Mouse (Mus musculus) liver, embryonic 12.5 days (tissue): Measurements from ENCODE around the gene Top2a. TPM values are rescaled to one million over a fixed set of nuclear protein-coding genes. Genes with fewer than 3 reads are reported as not detected.

Experiments
- ATAC-seq: fragments of 200-750 bp; cut with Nextera tagmentation; 2 replicates; pipeline ENCODE4 v1.8.0; 2017; ENCODE audit warnings: moderate number of reproducible peaks, mild to moderate bottlenecking, moderate library complexity
- H3K27ac ChIP-seq: fragments of 300-500 bp; sonication (generic); 2 replicates; pipeline ENCODE4 v1.5.1; 2016; ENCODE audit warnings: mild to moderate bottlenecking
- H3K27me3 ChIP-seq: fragments of 300-500 bp; sonication (generic); replicated peaks from 2 replicates; pipeline ENCODE4 v1.6.1; 2016; ENCODE audit warnings: mild to moderate bottlenecking, moderate library complexity
- H3K36me3 ChIP-seq: fragments of 300-500 bp; sonication (generic); 2 replicates; pipeline ENCODE4 v1.6.1; 2016; ENCODE audit warnings: mild to moderate bottlenecking, moderate library complexity
- H3K4me1 ChIP-seq: fragments of 300-500 bp; sonication (generic); 2 replicates; pipeline ENCODE4 v1.6.1; 2016
- H3K4me2 ChIP-seq: fragments of 300-500 bp; sonication (generic); 2 replicates; pipeline ENCODE4 v1.6.1; 2016; ENCODE audit warnings: mild to moderate bottlenecking, moderate library complexity
- H3K4me3 ChIP-seq: fragments of 300-500 bp; sonication (generic); 2 replicates; pipeline ENCODE4 v1.5.1; 2016; ENCODE audit warnings: mild to moderate bottlenecking, moderate library complexity
- H3K9ac ChIP-seq: fragments of 300-500 bp; sonication (generic); 2 replicates; pipeline ENCODE4 v1.6.1; 2016; ENCODE audit warnings: mild to moderate bottlenecking, moderate library complexity
- H3K9me3 ChIP-seq: fragments of 300-500 bp; sonication (generic); replicated peaks from 2 replicates; pipeline ENCODE4 v1.6.1; 2016; ENCODE audit warnings: mild to moderate bottlenecking, moderate library complexity
- WGBS: fragments of 180-500 bp; shearing (Covaris S2); methylation state at CpG from one replicate; pipeline ENCODE4 v1.1.7; 2016; ENCODE audit not compliant: insufficient replicate concordance; 5-methylcytosine and 5-hydroxymethylcytosine counted together
- polyA plus RNA-seq: library from polyadenylated mRNA; unstranded; fragments of >200 nt; fragmentation: Nextera tagmentation; extraction: Ambion mirVana; gene quantifications from 2 replicates; pipeline ENCODE4 v1.2.1, GENCODE M21; 2016

Gene Top2a
- polyA plus RNA-seq, 1 experiment from 2014 or later, result 249 TPM

DNA sequence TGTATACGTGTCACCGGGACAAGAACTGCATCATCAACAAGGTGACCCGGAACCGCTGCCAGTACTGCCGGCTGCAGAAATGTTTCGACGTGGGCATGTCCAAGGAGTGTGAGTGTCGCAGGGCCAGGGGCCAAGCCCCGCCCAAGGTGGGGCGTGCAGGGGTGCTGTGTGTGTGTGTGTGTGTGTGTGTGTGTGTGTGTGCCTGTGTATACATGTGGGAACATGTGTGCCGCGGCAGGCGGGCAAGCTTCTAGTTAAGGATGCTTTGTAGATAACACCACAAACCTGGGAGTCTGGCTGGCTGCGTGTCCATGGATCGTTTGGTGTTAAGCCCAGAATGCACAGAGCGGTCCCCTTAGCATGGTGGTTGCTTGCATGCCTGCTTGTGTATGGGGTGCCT is 55.9 kb downstream of the Top2a start:
- Histone ChIP-seq H3K36me3 (peaks cover 45% of the 10 kb centered on the region), H3K27ac (no peak overlapping the region), H3K9ac (no peak overlapping the region), H3K4me2 (no peak overlapping the region), H3K9me3 (no peaks in the 10 kb centered on the region), H3K27me3 (peaks cover 84% of the 10 kb centered on the region), H3K4me1 (peaks cover 68% of the 10 kb centered on the region), H3K4me3 (no peak overlapping the region)
- ATAC-seq, result no peak
- WGBS, result 69% methylated on average over 16 of the region's 16 CpGs

GRCm38 (mm10) chr11:98966499-98967141 is 57.4 kb downstream of the Top2a start:
- no peak overlapping the region for H3K4me3 ChIP-seq
- peaks cover 37% of the 10 kb centered on the region for H3K36me3 ChIP-seq
- H3K27ac ChIP-seq, result no peak overlapping the region
- no peaks in the 10 kb centered on the region for H3K9me3 ChIP-seq
- no peak overlapping the region for H3K4me2 ChIP-seq
- ATAC-seq, result no peak
- 23% methylated on average over 6 of the region's 9 CpGs for WGBS
- no peak overlapping the region for H3K9ac ChIP-seq
- peaks cover 99% of the 10 kb centered on the region for H3K27me3 ChIP-seq
- peaks cover 83% of the 10 kb centered on the region for H3K4me1 ChIP-seq

DNA sequence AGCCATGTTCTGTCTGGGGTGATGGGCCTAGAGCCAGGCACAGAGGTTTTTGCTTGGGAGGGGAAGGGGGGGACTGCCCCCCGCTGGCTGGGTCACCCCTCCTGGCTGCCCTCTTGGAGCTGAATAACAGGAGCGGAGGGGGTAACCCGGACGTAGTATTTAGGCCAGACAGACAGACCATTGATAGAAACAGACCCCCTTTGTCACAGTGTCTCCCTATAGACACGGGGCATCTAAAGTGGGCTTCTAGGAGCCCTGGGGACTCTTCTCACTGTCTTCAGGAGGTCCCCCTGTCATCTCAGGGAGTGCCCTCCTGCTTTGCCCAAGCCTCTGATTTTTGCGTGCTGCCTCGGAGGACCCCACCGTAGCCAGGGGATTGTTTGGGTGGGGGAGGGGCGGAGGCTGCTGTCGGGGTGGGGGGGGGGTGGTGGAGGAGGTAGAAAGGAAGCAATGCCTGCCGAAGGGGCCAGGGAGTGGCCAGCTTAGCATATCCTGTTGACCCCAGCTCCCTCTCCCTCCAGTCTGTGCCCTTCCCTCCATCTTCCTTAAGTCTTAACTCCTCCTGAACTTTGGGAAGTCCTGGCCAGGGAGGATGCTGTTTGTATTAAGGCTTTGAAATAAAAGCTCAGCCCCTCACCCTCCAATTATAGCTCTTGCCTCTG is 58.4 kb downstream of the Top2a start:
- 28% methylated on average over 10 of the region's 11 CpGs for WGBS
- H3K36me3 ChIP-seq, result peaks cover 26% of the 10 kb centered on the region
- no peaks in the 10 kb centered on the region for H3K9me3 ChIP-seq
- no peak overlapping the region for H3K9ac ChIP-seq
- H3K27ac ChIP-seq, result peak overlapping the region; percentile 70; the same call in 1 of the 2 replicates
- H3K4me3 ChIP-seq, result no peak overlapping the region
- ATAC-seq, result no peak
- peak overlapping the region; percentile 100 for H3K4me2 ChIP-seq
- H3K27me3 ChIP-seq, result peaks cover 99% of the 10 kb centered on the region
- H3K4me1 ChIP-seq, result peaks cover 94% of the 10 kb centered on the region

DNA sequence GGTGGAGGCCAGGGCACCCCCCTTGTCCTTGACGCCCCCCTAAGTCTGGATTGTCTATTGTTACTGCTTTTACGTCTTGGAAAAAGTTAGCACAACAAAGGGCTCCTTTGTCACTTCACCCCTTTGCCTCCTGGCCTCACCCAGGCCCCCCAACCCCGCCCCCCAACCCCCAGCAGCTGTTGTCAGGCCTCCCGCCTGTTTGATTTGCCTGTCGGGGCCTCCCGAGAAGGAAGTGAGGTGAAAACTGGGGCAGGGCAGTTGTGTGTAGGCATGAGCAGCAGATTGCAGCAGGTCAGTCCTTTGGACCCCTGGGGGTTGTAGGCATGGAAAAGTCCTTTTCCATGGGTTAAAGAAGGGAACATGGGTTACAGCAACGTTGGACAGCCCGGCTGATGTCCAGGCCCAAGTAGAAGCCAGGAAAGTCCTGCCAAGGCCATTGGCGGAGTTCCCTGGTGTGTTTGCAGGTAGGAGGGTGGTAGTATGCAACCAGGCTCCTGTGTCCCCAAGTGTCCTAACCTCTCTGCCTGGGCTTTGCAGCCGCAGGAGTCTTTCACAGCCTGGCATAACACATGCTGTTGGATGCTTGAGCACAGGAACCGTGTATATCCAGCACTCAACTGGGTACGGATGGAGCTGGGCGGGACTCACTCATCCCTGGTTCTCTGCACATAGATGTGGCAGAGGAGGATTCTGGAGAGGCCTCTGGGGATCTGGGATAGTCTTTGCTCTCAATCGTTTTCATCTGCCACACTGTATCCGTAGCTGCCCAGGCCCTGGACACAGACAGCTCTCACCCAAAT is 59.2 kb downstream of the Top2a start:
- no peak for ATAC-seq
- Histone ChIP-seq H3K27me3 (peaks cover 99% of the 10 kb centered on the region), H3K4me2 (peak overlapping the region; percentile 100)

GRCm38 (mm10) chr11:98964201-98964615 is 59.8 kb downstream of the Top2a start:
- Histone ChIP-seq H3K4me1 (peaks cover 94% of the 10 kb centered on the region), H3K4me3 (peak overlapping the region; percentile 70), H3K27ac (peak overlapping the region; percentile 70), H3K9ac (no peak overlapping the region), H3K4me2 (peak overlapping the region; percentile 100), H3K9me3 (no peaks in the 10 kb centered on the region), H3K36me3 (peaks cover 14% of the 10 kb centered on the region), H3K27me3 (peaks cover 94% of the 10 kb centered on the region)
- ATAC-seq, result no peak
- WGBS, result 25% methylated on average over 6 of the region's 6 CpGs

More for the DNA sequence above, 59.2 kb downstream of the Top2a start:
- Histone ChIP-seq H3K36me3 (peaks cover 19% of the 10 kb centered on the region), H3K27ac (peak overlapping the region; percentile 70), H3K4me1 (peaks cover 94% of the 10 kb centered on the region), H3K9ac (no peak overlapping the region), H3K9me3 (no peaks in the 10 kb centered on the region), H3K4me3 (0 out of 2 replicates have a peak overlapping the region, but pooled peaks have one; percentile 3)
- WGBS, result 40% methylated on average over 15 of the region's 15 CpGs

- peak; percentile 24 for ATAC-seq
- peaks cover 92% of the 10 kb centered on the region for H3K4me1 ChIP-seq
- H3K4me3 ChIP-seq, result peak overlapping the region; percentile 70
- H3K36me3 ChIP-seq, result peaks cover 14% of the 10 kb centered on the region
- peaks cover 85% of the 10 kb centered on the region for H3K27me3 ChIP-seq
- under 1% methylated on average over 32 of the region's 32 CpGs for WGBS
- H3K9ac ChIP-seq, result 0 out of 2 replicates have a peak overlapping the region, but pooled peaks have one; percentile 6
- H3K9me3 ChIP-seq, result no peaks in the 10 kb centered on the region
- H3K4me2 ChIP-seq, result peak overlapping the region; percentile 100
- H3K27ac ChIP-seq, result peak overlapping the region; percentile 70
These were observed 60.6 kb downstream of the Top2a start for GRCm38 (mm10) chr11:98963191-98964021.

GRCm38 (mm10) chr11:98962421-98963095 is 61.4 kb downstream of the Top2a start:
- peak overlapping the region; percentile 100 for H3K4me2 ChIP-seq
- H3K27me3 ChIP-seq, result peaks cover 77% of the 10 kb centered on the region
- peak overlapping the region; percentile 70 for H3K27ac ChIP-seq
- 0 out of 2 replicates have a peak overlapping the region, but pooled peaks have one; percentile 6 for H3K9ac ChIP-seq
- peak overlapping the region; percentile 70 for H3K4me3 ChIP-seq
- WGBS, result 4% methylated on average over 12 of the region's 12 CpGs
- H3K36me3 ChIP-seq, result peaks cover 11% of the 10 kb centered on the region
- H3K4me1 ChIP-seq, result peaks cover 87% of the 10 kb centered on the region
- ATAC-seq, result no peak
- H3K9me3 ChIP-seq, result no peaks in the 10 kb centered on the region

DNA sequence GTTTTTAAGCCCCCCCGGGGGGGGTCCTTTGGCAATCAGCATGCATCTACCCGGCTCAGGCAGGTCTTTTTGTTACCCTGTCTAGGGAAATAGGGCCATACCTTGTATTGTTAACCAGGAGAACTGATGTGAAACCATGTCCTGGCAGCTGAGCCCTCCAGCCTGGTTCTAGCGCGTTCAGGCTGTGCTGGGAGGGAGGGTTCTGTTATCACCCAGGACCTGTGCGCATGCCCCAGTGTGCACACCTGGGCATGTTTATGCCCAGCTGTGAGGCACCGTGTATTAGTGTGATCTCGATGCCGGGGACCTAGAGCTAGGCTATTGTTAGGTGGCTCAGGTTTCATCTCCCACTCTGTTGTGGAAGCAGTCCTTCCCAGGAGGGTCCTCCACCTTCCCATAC is 62.2 kb downstream of the Top2a start:
- peak overlapping the region; percentile 70 for H3K4me3 ChIP-seq
- H3K9ac ChIP-seq, result no peak overlapping the region
- peaks cover 5% of the 10 kb centered on the region for H3K36me3 ChIP-seq
- H3K9me3 ChIP-seq, result no peaks in the 10 kb centered on the region
- peak overlapping the region; percentile 100 for H3K4me2 ChIP-seq
- ATAC-seq, result no peak
- no peak overlapping the region for H3K27ac ChIP-seq
- WGBS, result 17% methylated on average over 8 of the region's 8 CpGs
- peaks cover 81% of the 10 kb centered on the region for H3K4me1 ChIP-seq
- peaks cover 71% of the 10 kb centered on the region for H3K27me3 ChIP-seq

DNA sequence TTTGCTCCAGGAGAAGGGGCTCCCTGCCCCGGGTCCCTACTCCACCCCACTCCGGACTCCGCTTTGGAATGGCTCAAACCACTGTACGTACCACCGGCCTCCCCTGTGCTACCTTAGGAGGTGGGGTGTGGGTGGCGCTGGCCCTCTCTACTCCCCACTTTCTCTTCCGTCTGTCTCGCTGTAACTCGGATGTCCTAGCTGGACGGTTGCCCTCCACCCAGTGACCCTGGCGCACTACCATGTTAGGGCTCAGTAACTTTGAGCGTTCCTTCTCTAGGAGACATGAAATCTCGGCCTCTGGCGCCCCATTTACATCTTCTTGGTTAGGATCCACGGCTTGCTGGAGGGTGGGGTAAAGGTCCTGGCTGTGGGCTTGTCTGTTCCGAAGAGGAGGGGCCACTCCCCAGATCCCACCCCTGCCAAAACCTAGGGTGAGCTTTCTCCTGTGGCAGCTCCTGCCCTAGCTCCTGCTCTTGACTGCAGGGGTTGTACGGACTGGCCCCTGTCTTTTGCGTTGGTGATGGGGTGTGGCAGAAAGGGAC is 62.9 kb downstream of the Top2a start:
- H3K27me3 ChIP-seq, result peaks cover 64% of the 10 kb centered on the region
- H3K4me3 ChIP-seq, result peak overlapping the region; percentile 70
- no peak for ATAC-seq
- peak overlapping the region; percentile 100 for H3K4me2 ChIP-seq
- H3K4me1 ChIP-seq, result peaks cover 80% of the 10 kb centered on the region
- peak overlapping the region; percentile 11; the same call in 1 of the 2 replicates for H3K27ac ChIP-seq
- no peaks in the 10 kb centered on the region for H3K36me3 ChIP-seq
- 7% methylated on average over 18 of the region's 18 CpGs for WGBS
- H3K9me3 ChIP-seq, result no peaks in the 10 kb centered on the region
- H3K9ac ChIP-seq, result peak overlapping the region; percentile 75

GRCm38 (mm10) chr11:98960313-98960906 is 63.6 kb downstream of the Top2a start:
- H3K4me1 ChIP-seq, result peaks cover 80% of the 10 kb centered on the region
- ATAC-seq, result peak; percentile 33
- under 1% methylated on average over 53 of the region's 53 CpGs for WGBS

More at GRCm38 (mm10) chr11:98960313-98960906, 63.6 kb downstream of the Top2a start:
- Histone ChIP-seq H3K4me3 (peak overlapping the region; percentile 70), H3K9ac (peak overlapping the region; percentile 75), H3K27ac (peak overlapping the region; percentile 73; the same call in 1 of the 2 replicates), H3K4me2 (peak overlapping the region; percentile 100), H3K9me3 (no peaks in the 10 kb centered on the region), H3K36me3 (no peaks in the 10 kb centered on the region), H3K27me3 (peaks cover 62% of the 10 kb centered on the region)
